Mouse (Mus musculus): Measurements from ENCODE around the gene Calm4.

- TF ChIP-seq EP300 (IDR thresholded peaks at IDR 0.05; ENCODE audit: low read depth) (no peak), CTCF (IDR thresholded peaks at IDR 0.05; ENCODE audit: low read depth) (no peak)
Observed at GRCm38 (mm10) chr13:3850330-3850729, 12.8 kb downstream of the Calm4 start.
